Mouse (Mus musculus) embryonic facial prominence, embryonic 11.5 days (tissue): ENCODE data around the gene Folr2. TPM values are rescaled to one million over a fixed set of nuclear protein-coding genes. Genes with fewer than 3 reads are reported as not detected.

ENCODE experiments used
- ATAC-seq: fragments of 200-750 bp; cut with Nextera tagmentation; replicated peaks from 2 replicates; pipeline ENCODE4 v1.8.0; 2017; ENCODE audit warnings: low read depth; ENCODE audit not compliant: insufficient number of reproducible peaks, low FRiP score, low TSS enrichment
- DNase-seq: peaks from one replicate; pipeline ENCODE4 v3.0.0-alpha.2; 2015; ENCODE audit warnings: low spot score
- H3K27ac ChIP-seq: fragments of 300-500 bp; sonication (generic); replicated peaks from 2 replicates; pipeline ENCODE4 v1.5.1; 2014; ENCODE audit warnings: mild to moderate bottlenecking, low read depth, low read length, control low read depth
- H3K27me3 ChIP-seq: fragments of 300-500 bp; sonication (generic); 2 replicates; pipeline ENCODE4 v1.6.1; 2014; ENCODE audit warnings: mild to moderate bottlenecking, low read length, moderate library complexity, mixed read lengths; ENCODE audit not compliant: control insufficient read depth, insufficient read depth
- H3K36me3 ChIP-seq: fragments of 300-500 bp; sonication (generic); replicated peaks from 2 replicates; pipeline ENCODE4 v1.6.1; 2014; ENCODE audit warnings: low read depth, mild to moderate bottlenecking, low read length, moderate library complexity, mixed read lengths; ENCODE audit not compliant: control insufficient read depth, insufficient read depth
- H3K4me1 ChIP-seq: fragments of 300-500 bp; sonication (generic); 2 replicates; pipeline ENCODE4 v1.6.1; 2014; ENCODE audit warnings: low read length, mixed read lengths; ENCODE audit not compliant: control insufficient read depth, insufficient read depth
- H3K4me2 ChIP-seq: fragments of 300-500 bp; sonication (generic); 2 replicates; pipeline ENCODE4 v1.6.1; 2014; ENCODE audit warnings: low read depth, mild to moderate bottlenecking, control low read depth, low read length, moderate library complexity
- H3K4me3 ChIP-seq: fragments of 300-500 bp; sonication (generic); 2 replicates; pipeline ENCODE4 v1.5.1; 2014; ENCODE audit warnings: low read depth, low read length, control low read depth
- H3K9ac ChIP-seq: fragments of 300-500 bp; sonication (generic); replicated peaks from 2 replicates; pipeline ENCODE4 v1.6.1; 2014; ENCODE audit warnings: mild to moderate bottlenecking, control low read depth, low read length
- H3K9me3 ChIP-seq: fragments of 300-500 bp; sonication (generic); replicated peaks from 2 replicates; pipeline ENCODE4 v1.6.1; 2016; ENCODE audit warnings: mild to moderate bottlenecking, low read length, inconsistent platforms, mixed read lengths; ENCODE audit not compliant: control insufficient read depth
- WGBS: fragments of 180-500 bp; shearing (Covaris S2); extraction: QIAGEN DNeasy Blood & Tissue Kit; methylation state at CpG from one replicate; pipeline ENCODE4 v1.1.7; 2014; 5-methylcytosine and 5-hydroxymethylcytosine counted together
- polyA plus RNA-seq: library from polyadenylated mRNA; unstranded; fragments of >200 nt; fragmentation: Nextera tagmentation; extraction: Ambion mirVana; gene quantifications from 2 replicates; pipeline ENCODE4 v1.2.1, GENCODE M21; 2014

Gene Folr2
- polyA plus RNA-seq, 1 experiment from 2014 or later: not detected

DNA sequence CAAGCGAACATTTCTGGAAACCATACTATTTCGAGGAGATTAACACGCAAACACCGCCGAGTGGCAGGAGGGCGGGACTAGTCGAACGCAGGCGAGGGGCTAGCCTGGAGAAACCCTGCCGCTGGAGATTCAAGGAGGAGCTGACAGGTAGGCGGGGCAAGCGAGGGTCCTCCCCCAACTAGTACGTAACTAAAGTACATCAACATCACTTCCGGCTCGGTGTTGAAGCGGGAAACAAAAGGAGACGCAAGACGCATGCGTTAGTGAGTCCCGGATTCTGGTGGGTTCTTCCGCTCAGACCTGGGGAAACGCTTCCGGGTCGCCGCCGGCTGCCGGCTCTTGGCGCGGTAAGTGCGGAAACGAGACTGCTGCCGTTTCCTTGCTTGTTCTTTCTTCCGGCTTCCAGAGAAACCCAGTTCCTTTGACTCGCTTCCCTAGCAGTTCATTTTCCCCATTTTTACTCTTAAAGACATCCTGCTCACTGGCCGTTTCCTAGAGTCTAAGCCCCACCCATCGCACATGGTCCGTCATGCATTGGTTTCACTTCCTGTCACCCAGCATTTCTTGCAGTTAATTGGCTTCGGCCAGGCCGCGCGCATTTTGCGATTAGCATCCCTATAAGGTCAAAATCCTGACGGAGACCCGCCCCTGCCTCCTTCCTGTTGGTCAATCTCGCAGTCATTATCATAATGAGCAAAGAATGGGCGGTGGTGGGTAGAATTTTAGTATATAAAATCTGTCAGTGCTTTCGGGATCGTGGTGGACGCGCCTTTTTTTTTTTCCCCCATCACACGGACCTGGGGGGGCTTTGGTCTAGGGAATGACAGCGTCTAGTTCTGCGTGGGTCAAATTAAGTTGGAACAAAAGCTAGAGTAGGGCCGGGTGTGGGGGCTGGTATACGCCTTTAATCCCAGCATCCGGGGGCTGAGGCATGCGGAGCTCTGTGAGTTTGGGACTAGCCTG, 39.4 kb upstream of the Folr2 start:
- peak; percentile 99 for DNase-seq
- H3K4me1 ChIP-seq: no peaks in the 10 kb centered on the region
- H3K36me3 ChIP-seq: no peaks in the 10 kb centered on the region
- peak overlapping the region; percentile 32 for H3K4me2 ChIP-seq
- no peaks in the 10 kb centered on the region for H3K9me3 ChIP-seq
- peak; percentile 97 for ATAC-seq
- under 1% methylated on average over 57 of the region's 57 CpGs for WGBS
- peak overlapping the region; percentile 66 for H3K27ac ChIP-seq
- H3K27me3 ChIP-seq: no peaks in the 10 kb centered on the region
- H3K9ac ChIP-seq: peak overlapping the region; percentile 60
- H3K4me3 ChIP-seq: peak overlapping the region; percentile 41

DNA sequence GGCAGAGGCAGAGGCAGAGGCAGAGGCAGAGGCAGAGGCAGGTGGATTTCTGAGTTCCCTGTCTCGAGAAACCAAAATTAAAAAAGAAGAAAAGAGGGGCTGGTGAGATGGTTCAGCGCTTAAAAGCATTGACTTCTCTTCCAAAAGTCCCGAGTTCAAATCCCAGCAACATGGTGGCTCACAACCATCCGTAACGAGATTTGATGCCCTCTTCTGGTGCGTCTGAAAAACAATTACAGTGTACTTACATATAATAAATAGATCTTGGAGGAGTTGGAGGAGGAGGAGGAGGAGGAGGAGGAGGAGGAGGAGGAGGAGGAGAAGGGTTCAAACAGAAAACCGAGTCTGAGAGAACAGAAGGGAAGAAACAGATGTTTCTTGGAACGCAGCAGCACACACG, 38.7 kb upstream of the Folr2 start:
- Histone ChIP-seq H3K4me2 (peak overlapping the region; percentile 10; the same call in 1 of the 2 replicates), H3K4me1 (no peaks in the 10 kb centered on the region), H3K27me3 (no peaks in the 10 kb centered on the region), H3K36me3 (no peaks in the 10 kb centered on the region), H3K4me3 (peak overlapping the region; percentile 41), H3K9me3 (no peaks in the 10 kb centered on the region), H3K27ac (no peak overlapping the region), H3K9ac (peak overlapping the region; percentile 18)
- 41% methylated on average over 9 of the region's 9 CpGs for WGBS
- DNase-seq (no peak), ATAC-seq (no peak)

DNA sequence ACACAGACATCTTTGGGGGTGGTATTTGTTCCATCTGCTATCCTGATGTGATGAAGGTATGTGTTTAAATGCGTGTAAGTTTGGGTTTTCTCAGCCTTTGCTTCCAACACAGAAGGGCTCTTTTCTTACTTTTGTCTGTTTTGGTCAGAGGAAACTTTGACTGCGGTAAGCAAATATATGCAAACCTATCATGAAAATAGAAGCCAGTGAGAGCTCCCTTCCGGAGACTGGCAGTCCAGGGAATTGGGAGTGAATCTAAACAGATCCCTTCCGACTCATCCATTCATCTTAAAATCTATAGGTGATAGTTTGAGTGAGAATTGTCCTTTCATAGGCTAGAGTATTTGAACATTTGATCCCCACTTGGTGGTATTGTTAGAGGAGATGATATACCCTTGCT, 31.5 kb upstream of the Folr2 start:
- H3K4me3 ChIP-seq: no peak overlapping the region
- no peak for DNase-seq
- no peaks in the 10 kb centered on the region for H3K27me3 ChIP-seq
- H3K9me3 ChIP-seq: no peaks in the 10 kb centered on the region
- no peak overlapping the region for H3K4me2 ChIP-seq
- no peak for ATAC-seq
- H3K4me1 ChIP-seq: no peaks in the 10 kb centered on the region
- no peak overlapping the region for H3K9ac ChIP-seq
- no peaks in the 10 kb centered on the region for H3K36me3 ChIP-seq
- 84% methylated on average over 4 of the region's 4 CpGs for WGBS
- no peak overlapping the region for H3K27ac ChIP-seq

- Histone ChIP-seq H3K9me3 (no peaks in the 10 kb centered on the region), H3K9ac (no peak overlapping the region), H3K4me2 (no peak overlapping the region), H3K36me3 (no peaks in the 10 kb centered on the region), H3K4me1 (no peaks in the 10 kb centered on the region), H3K27ac (no peak overlapping the region), H3K27me3 (no peaks in the 10 kb centered on the region), H3K4me3 (no peak overlapping the region)
- no peak for DNase-seq
- ATAC-seq: no peak
- WGBS: 82% methylated on average over 6 of the region's 6 CpGs
Observed at GRCm38 (mm10) chr7:101886274-101886673, 29.3 kb upstream of the Folr2 start.

DNA sequence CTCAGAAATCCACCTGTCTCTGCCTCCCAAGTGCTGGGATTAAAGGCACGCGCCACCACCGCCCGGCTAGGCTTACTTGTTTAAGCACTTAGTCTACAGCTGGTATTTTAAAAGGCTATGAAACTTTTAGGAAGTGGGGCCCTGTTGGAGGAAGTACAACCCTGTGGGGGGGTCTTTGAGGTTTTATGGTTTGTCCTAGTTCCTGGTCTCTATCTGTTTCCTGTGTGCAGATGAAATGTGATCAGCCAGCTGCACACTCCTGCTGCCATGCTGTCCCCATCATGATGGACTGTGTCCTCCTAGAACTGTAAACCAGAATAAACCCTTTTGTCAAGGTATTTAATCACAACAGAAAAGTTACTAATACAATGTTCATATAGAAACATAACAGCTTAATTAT, 27.2 kb upstream of the Folr2 start:
- WGBS: 95% methylated on average over 4 of the region's 4 CpGs
- DNase-seq (no peak), ATAC-seq (no peak)
- Histone ChIP-seq H3K9ac (no peak overlapping the region), H3K4me1 (no peaks in the 10 kb centered on the region), H3K27ac (no peak overlapping the region), H3K36me3 (no peaks in the 10 kb centered on the region), H3K4me3 (no peak overlapping the region), H3K27me3 (no peaks in the 10 kb centered on the region), H3K4me2 (no peak overlapping the region), H3K9me3 (no peaks in the 10 kb centered on the region)

DNA sequence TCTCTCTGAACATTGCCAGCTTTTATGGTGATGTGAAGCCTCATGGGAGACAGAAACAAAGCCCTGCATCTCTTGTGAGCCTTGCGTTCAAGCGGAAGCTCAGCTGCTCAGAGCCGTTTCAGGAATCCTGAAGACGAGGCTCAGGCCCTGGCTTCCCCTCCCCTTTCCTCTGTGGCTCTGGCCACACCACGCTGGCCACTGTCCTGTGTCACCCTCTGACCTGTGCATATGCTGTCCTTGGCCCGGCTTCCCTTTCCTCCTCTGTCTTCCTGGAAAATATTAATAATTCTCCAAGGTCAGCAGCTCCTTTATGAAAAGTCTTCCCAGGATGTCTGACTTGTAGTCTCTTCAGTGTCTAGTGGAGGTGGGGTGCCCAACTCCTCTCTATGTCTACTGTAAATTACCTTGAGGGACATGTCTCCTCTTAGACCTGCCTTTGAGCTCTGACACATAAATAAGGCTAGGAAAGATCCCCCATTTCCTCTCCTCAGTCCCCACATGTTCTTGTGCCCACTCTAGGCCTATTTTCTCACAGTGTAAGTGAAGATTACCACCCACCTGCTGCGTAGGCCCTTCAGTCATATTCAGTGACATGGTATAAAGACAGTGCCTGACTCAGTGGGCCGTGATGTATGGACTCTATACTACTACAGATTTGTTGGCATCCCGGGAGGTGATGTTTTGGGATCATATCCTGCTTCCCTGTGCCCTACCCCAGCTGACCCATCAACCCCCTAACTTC, 25.6 kb upstream of the Folr2 start:
- WGBS: 68% methylated on average over 9 of the region's 9 CpGs
- no peaks in the 10 kb centered on the region for H3K36me3 ChIP-seq
- no peak overlapping the region for H3K4me3 ChIP-seq
- no peaks in the 10 kb centered on the region for H3K27me3 ChIP-seq
- H3K9ac ChIP-seq: peak overlapping the region; percentile 13; the same call in 1 of the 2 replicates
- no peaks in the 10 kb centered on the region for H3K9me3 ChIP-seq
- H3K4me2 ChIP-seq: no peak overlapping the region
- ATAC-seq (no peak), DNase-seq (no peak)
- no peaks in the 10 kb centered on the region for H3K4me1 ChIP-seq
- H3K27ac ChIP-seq: no peak overlapping the region

DNA sequence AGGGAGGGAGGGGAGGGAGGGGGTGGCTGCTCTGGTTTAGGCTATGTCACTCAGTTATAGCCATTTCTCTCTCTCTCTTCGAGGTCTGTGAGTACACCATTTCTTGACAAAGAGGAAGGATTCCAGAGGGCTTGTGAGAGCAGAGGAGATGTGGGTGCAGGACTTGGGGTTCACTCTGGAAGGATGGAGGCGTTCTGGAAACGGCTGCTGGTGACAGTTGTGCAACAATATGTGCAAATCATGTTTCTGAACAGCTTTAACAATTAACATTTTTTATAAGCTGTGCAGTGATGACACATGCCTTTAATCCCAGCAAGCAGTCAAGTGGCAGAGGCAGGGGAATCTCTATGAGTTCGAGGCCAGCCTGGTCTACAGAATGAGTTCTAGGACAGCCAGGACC, 23.9 kb upstream of the Folr2 start:
- no peak for DNase-seq
- Histone ChIP-seq H3K27ac (no peak overlapping the region), H3K36me3 (no peaks in the 10 kb centered on the region), H3K9ac (no peak overlapping the region), H3K27me3 (no peaks in the 10 kb centered on the region), H3K4me3 (no peak overlapping the region), H3K4me2 (no peak overlapping the region), H3K4me1 (no peaks in the 10 kb centered on the region), H3K9me3 (no peaks in the 10 kb centered on the region)
- 76% methylated on average over 4 of the region's 4 CpGs for WGBS
- no peak for ATAC-seq

GRCm38 (mm10) chr7:101875978-101876377, 19.0 kb upstream of the Folr2 start:
- H3K27ac ChIP-seq: no peak overlapping the region
- 91% methylated on average over 1 of the region's 1 CpGs for WGBS

More at GRCm38 (mm10) chr7:101875978-101876377, 19.0 kb upstream of the Folr2 start:
- Histone ChIP-seq H3K4me2 (no peak overlapping the region), H3K4me1 (no peaks in the 10 kb centered on the region), H3K4me3 (no peak overlapping the region), H3K36me3 (no peaks in the 10 kb centered on the region), H3K27me3 (no peaks in the 10 kb centered on the region), H3K9me3 (no peaks in the 10 kb centered on the region), H3K9ac (no peak overlapping the region)
- no peak for DNase-seq
- ATAC-seq: no peak
